Mouse (Mus musculus): ENCODE measurements around the gene Stk40. TPM values are rescaled to one million over a fixed set of nuclear protein-coding genes. Genes with fewer than 3 reads are reported as not detected.
"Not testable (repeated sequence)": the region's sequence is repeated elsewhere in the genome, so short reads cannot be mapped to it uniquely, and the experiment has no call there.

Stk40 gene
- polyA plus RNA-seq, 1 experiment from 2014 or later = 18.5 TPM

GRCm38 (mm10) chr4:126095622-126096430, 7.9 kb upstream of the Stk40 start:
- peak overlapping the region; percentile 83; the same call in 1 of the 2 replicates for H3K4me2 ChIP-seq
- not testable (repeated sequence) for H3K36me3 ChIP-seq (ENCODE audit: control insufficient read depth, insufficient read depth, low read length); H3K9me3 ChIP-seq (replicated peaks; ENCODE audit: control insufficient read depth, low read length); H3K27ac ChIP-seq (ENCODE audit: low read depth, low read length); H3K27me3 ChIP-seq (ENCODE audit: control insufficient read depth, insufficient read depth, low read length); H3K9ac ChIP-seq (ENCODE audit: low read depth, low read length); ATAC-seq (replicated peaks; ENCODE audit: insufficient number of reproducible peaks, low FRiP score, low TSS enrichment); H3K4me3 ChIP-seq (ENCODE audit: low read depth, low read length)
- WGBS (ENCODE audit: insufficient replicate concordance) = 53% methylated on average over 14 of the region's 14 CpGs
- H3K4me1 ChIP-seq (ENCODE audit: control insufficient read depth, insufficient read depth, low read length) = peaks cover 22% of the 10 kb centered on the region

DNA sequence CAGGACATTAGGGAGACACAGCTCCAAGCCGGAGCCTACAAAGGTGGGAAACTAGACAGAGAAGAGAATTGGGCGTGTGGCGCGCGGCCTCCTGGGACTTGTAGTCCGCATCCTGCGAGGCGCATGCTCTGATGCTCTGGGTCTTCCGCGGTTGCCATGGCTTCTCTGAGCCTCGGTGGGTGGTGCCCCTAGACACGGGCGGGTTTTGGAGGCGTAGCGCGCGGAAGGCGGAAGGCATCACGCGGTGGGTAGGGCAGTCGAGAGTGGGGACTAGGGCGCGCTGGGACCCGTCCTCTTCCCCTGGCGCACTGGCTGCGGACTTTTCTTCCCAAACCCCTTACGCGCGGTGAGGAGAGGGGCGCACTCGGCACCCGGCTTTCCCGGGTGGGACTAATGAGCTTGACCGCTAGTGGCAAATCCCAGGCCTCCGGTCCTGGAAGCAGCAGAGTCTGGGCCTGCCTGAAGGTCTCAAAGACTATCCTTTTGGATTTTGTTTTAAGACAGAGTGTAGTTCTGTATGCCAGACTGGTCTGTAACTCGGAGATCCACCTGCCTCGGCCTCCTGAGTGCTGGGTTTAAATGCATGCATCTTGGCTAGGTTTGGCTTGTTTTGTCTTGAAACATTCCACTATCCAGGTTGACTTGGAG, 7.2 kb upstream of the Stk40 start, which contains the start of gene Lsm10:
Gene Lsm10 (plus strand): TSS at position 160 of the 648 bp plus-strand sequence.
- H3K27me3 ChIP-seq (ENCODE audit: control insufficient read depth, insufficient read depth, low read length) = no peaks in the 10 kb centered on the region
- WGBS (ENCODE audit: insufficient replicate concordance) = 3% methylated on average over 37 of the region's 37 CpGs
- peak within 1 kb of the TSS; percentile 76 for H3K27ac ChIP-seq (ENCODE audit: low read depth, low read length)
- H3K4me3 ChIP-seq (ENCODE audit: low read depth, low read length) = peak within 1 kb of the TSS; percentile 76
- peaks cover 22% of the 10 kb centered on the region for H3K4me1 ChIP-seq (ENCODE audit: control insufficient read depth, insufficient read depth, low read length)
- H3K36me3 ChIP-seq (ENCODE audit: control insufficient read depth, insufficient read depth, low read length) = peaks cover 3% of the 10 kb centered on the region; the same call in 1 of the 2 replicates
- peak within 1 kb of the TSS; percentile 83 for H3K4me2 ChIP-seq
- peak within 1 kb of the TSS; percentile 88 for H3K9ac ChIP-seq (ENCODE audit: low read depth, low read length)
- H3K9me3 ChIP-seq (replicated peaks; ENCODE audit: control insufficient read depth, low read length) = no peaks in the 10 kb centered on the region
- ATAC-seq (replicated peaks; ENCODE audit: insufficient number of reproducible peaks, low FRiP score, low TSS enrichment) = peak; percentile 96

DNA sequence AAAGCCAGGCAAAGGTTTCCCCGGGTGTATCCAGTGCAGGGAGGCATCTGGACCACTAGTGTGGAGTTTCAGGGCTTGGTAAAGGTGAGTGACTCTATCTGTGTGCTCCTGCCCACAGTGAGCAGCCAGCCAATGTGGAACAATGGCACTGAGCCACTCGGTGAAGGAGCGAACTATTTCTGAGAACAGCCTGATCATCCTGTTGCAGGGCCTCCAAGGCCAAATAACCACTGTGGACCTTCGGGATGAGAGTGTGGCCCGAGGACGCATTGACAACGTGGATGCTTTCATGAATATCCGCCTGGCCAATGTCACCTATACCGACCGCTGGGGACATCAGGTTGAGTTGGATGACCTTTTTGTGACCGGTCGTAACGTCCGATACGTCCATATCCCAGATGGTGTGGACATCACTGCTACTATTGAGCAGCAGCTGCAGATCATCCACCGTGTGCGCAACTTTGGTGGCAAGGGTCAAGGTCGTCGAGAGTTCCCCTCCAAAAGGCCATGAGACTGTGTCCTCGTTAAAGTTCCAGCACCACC, 6.0 kb upstream of the Stk40 start:
- H3K4me1 ChIP-seq (ENCODE audit: control insufficient read depth, insufficient read depth, low read length) = peaks cover 32% of the 10 kb centered on the region
- no peak for ATAC-seq (replicated peaks; ENCODE audit: insufficient number of reproducible peaks, low FRiP score, low TSS enrichment)
- H3K9ac ChIP-seq (ENCODE audit: low read depth, low read length) = no peak overlapping the region
- 91% methylated on average over 20 of the region's 20 CpGs for WGBS (ENCODE audit: insufficient replicate concordance)
- H3K4me3 ChIP-seq (ENCODE audit: low read depth, low read length) = no peak overlapping the region
- no peak overlapping the region for H3K27ac ChIP-seq (ENCODE audit: low read depth, low read length)
- H3K27me3 ChIP-seq (ENCODE audit: control insufficient read depth, insufficient read depth, low read length) = no peaks in the 10 kb centered on the region
- H3K4me2 ChIP-seq = no peak overlapping the region
- H3K9me3 ChIP-seq (replicated peaks; ENCODE audit: control insufficient read depth, low read length) = no peaks in the 10 kb centered on the region
- H3K36me3 ChIP-seq (ENCODE audit: control insufficient read depth, insufficient read depth, low read length) = peaks cover 3% of the 10 kb centered on the region; the same call in 1 of the 2 replicates

GRCm38 (mm10) chr4:126099365-126099764, 4.4 kb upstream of the Stk40 start:
- ATAC-seq (replicated peaks; ENCODE audit: insufficient number of reproducible peaks, low FRiP score, low TSS enrichment) = no peak
- Histone ChIP-seq H3K27me3 (ENCODE audit: control insufficient read depth, insufficient read depth, low read length) (no peaks in the 10 kb centered on the region), H3K4me1 (ENCODE audit: control insufficient read depth, insufficient read depth, low read length) (peaks cover 37% of the 10 kb centered on the region), H3K9ac (ENCODE audit: low read depth, low read length) (peak overlapping the region; percentile 39; the same call in 1 of the 2 replicates), H3K9me3 (replicated peaks; ENCODE audit: control insufficient read depth, low read length) (no peaks in the 10 kb centered on the region), H3K36me3 (ENCODE audit: control insufficient read depth, insufficient read depth, low read length) (peaks cover 3% of the 10 kb centered on the region; the same call in 1 of the 2 replicates), H3K27ac (ENCODE audit: low read depth, low read length) (peak overlapping the region; percentile 75), H3K4me2 (peak overlapping the region; percentile 34), H3K4me3 (ENCODE audit: low read depth, low read length) (no peak overlapping the region)
- WGBS (ENCODE audit: insufficient replicate concordance) = 79% methylated on average over 3 of the region's 3 CpGs

DNA sequence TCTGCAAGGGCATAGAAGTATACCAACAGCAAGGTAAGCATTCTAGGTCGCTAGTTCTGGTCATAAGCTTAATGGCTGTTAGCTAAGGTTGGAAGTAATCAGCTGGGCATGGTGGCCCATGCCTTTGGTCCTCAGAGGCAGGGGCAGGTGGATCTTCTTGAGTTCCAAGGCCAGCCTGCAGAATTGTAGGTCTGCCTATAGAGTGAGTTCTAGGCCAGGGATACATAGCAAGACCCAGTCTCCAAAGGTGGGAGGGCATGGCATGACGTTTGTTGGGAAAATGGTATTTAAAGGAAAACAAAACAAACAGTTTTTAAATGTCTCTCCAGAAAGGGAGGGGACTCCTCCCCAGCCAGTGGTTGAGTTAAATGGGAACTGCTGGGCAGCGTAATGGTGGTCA, 3.0 kb upstream of the Stk40 start:
- 85% methylated on average over 3 of the region's 3 CpGs for WGBS (ENCODE audit: insufficient replicate concordance)
- no peak overlapping the region for H3K4me3 ChIP-seq (ENCODE audit: low read depth, low read length)
- no peaks in the 10 kb centered on the region for H3K27me3 ChIP-seq (ENCODE audit: control insufficient read depth, insufficient read depth, low read length)
- no peak for ATAC-seq (replicated peaks; ENCODE audit: insufficient number of reproducible peaks, low FRiP score, low TSS enrichment)
- peaks cover 3% of the 10 kb centered on the region; the same call in 1 of the 2 replicates for H3K36me3 ChIP-seq (ENCODE audit: control insufficient read depth, insufficient read depth, low read length)
- no peaks in the 10 kb centered on the region for H3K9me3 ChIP-seq (replicated peaks; ENCODE audit: control insufficient read depth, low read length)
- no peak overlapping the region for H3K9ac ChIP-seq (ENCODE audit: low read depth, low read length)
- peaks cover 51% of the 10 kb centered on the region for H3K4me1 ChIP-seq (ENCODE audit: control insufficient read depth, insufficient read depth, low read length)
- H3K27ac ChIP-seq (ENCODE audit: low read depth, low read length) = no peak overlapping the region
- H3K4me2 ChIP-seq = no peak overlapping the region

GRCm38 (mm10) chr4:126102061-126102841, 1.5 kb upstream of the Stk40 start:
- Histone ChIP-seq H3K9me3 (replicated peaks; ENCODE audit: control insufficient read depth, low read length) (no peaks in the 10 kb centered on the region), H3K9ac (ENCODE audit: low read depth, low read length) (0 out of 2 replicates have a peak overlapping the region, but pooled peaks have one; percentile 62), H3K4me3 (ENCODE audit: low read depth, low read length) (no peak overlapping the region), H3K4me2 (peak overlapping the region; percentile 99), H3K27ac (ENCODE audit: low read depth, low read length) (peak overlapping the region; percentile 97; the same call in 1 of the 2 replicates), H3K27me3 (ENCODE audit: control insufficient read depth, insufficient read depth, low read length) (no peaks in the 10 kb centered on the region), H3K4me1 (ENCODE audit: control insufficient read depth, insufficient read depth, low read length) (peaks cover 50% of the 10 kb centered on the region), H3K36me3 (ENCODE audit: control insufficient read depth, insufficient read depth, low read length) (peaks cover 3% of the 10 kb centered on the region; the same call in 1 of the 2 replicates)
- no peak for ATAC-seq (replicated peaks; ENCODE audit: insufficient number of reproducible peaks, low FRiP score, low TSS enrichment)
- 41% methylated on average over 7 of the region's 7 CpGs for WGBS (ENCODE audit: insufficient replicate concordance)

GRCm38 (mm10) chr4:126103057-126103581, 638 bp upstream of the Stk40 start:
- no peaks in the 10 kb centered on the region for H3K9me3 ChIP-seq (replicated peaks; ENCODE audit: control insufficient read depth, low read length)
- ATAC-seq (replicated peaks; ENCODE audit: insufficient number of reproducible peaks, low FRiP score, low TSS enrichment) = peak; percentile 76
- no peaks in the 10 kb centered on the region for H3K27me3 ChIP-seq (ENCODE audit: control insufficient read depth, insufficient read depth, low read length)
- H3K4me2 ChIP-seq = peak overlapping the region; percentile 99
- peak overlapping the region; percentile 97 for H3K27ac ChIP-seq (ENCODE audit: low read depth, low read length)
- H3K4me3 ChIP-seq (ENCODE audit: low read depth, low read length) = peak overlapping the region; percentile 97
- H3K9ac ChIP-seq (ENCODE audit: low read depth, low read length) = peak overlapping the region; percentile 62
- H3K4me1 ChIP-seq (ENCODE audit: control insufficient read depth, insufficient read depth, low read length) = peaks cover 58% of the 10 kb centered on the region
- 1% methylated on average over 15 of the region's 15 CpGs for WGBS (ENCODE audit: insufficient replicate concordance)
- peaks cover under 1% of the 10 kb centered on the region; the same call in 1 of the 2 replicates for H3K36me3 ChIP-seq (ENCODE audit: control insufficient read depth, insufficient read depth, low read length)
